Mouse (Mus musculus) CH12F3 (cell line): ENCODE measurements around the gene Eml6.
"Not testable (repeated sequence)": the region's sequence is repeated elsewhere in the genome, so short reads cannot be mapped to it uniquely, and the experiment has no call there.

Experiments
- in situ Hi-C: fragments of 300-500 bp; cut with MboI; formaldehyde crosslinking; loops from 2 replicates; pipeline ENCODE4 v1.14.3; 2020; ENCODE audit warnings: low sequenced_read_pairs

Gene Eml6

DNA sequence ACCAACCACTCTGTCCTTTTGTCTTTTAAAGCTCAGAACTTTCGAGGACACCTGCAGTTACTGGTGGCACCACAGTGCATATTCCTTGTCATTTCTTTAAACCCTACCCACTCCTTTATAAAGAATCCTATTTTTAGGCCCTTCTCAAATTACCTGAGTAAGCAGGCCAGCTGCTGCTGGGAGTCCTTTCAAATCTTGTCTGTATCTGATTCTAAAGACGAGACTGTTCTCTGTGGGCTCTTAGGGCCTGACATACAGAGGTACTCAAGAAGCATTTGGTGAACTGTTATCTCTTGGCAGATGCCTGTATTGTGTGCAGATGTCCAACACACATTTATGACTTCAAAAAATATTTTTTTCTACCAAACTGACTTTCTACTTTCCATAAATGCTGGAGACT is 231.4 kb downstream of the Eml6 start:
- in situ Hi-C loops, result no loop called here

- in situ Hi-C loops, result no loop called here
Observed at GRCm38 (mm10) chr11:29790796-29791195, 235.0 kb downstream of the Eml6 start.

DNA sequence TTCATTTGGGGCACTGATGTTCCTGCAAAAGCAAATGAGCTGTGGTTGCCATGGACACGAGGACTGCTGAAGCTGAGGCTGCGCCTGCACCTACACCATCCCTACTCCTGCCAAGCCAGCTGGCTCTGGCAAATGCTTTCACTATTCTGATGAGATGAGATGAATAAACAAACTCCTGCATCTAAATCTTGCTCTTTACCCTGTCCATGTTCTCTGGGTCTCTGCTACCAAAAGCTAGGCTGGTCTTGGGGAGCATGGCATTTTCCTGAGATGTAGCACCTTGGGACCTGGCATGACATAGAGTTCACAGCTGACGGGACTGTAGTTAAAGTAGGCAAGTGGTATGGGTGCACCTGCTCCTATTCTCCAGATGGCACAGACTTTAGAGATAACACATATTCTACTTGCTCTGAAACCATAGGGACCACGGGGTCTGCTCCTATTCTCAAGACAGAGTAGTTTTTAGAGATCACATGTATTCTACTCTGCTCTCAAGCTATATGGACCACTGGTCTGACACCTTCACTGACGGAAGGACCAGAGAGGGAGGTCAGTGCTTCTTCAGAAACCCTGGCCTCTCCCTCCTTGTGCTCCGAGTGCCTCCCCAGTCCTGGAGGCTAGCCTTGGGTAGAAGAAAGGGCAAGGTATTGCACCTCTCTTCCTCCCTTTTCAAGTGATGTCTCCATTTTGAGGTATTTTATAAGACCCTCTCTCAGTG is 236.8 kb downstream of the Eml6 start:
- in situ Hi-C loops, result no loop called here

- in situ Hi-C loops, result no loop called here
Observed at GRCm38 (mm10) chr11:29788499-29788898, 237.3 kb downstream of the Eml6 start.

- in situ Hi-C loops, result no loop called here
Observed at GRCm38 (mm10) chr11:29787473-29787872, 238.4 kb downstream of the Eml6 start.

DNA sequence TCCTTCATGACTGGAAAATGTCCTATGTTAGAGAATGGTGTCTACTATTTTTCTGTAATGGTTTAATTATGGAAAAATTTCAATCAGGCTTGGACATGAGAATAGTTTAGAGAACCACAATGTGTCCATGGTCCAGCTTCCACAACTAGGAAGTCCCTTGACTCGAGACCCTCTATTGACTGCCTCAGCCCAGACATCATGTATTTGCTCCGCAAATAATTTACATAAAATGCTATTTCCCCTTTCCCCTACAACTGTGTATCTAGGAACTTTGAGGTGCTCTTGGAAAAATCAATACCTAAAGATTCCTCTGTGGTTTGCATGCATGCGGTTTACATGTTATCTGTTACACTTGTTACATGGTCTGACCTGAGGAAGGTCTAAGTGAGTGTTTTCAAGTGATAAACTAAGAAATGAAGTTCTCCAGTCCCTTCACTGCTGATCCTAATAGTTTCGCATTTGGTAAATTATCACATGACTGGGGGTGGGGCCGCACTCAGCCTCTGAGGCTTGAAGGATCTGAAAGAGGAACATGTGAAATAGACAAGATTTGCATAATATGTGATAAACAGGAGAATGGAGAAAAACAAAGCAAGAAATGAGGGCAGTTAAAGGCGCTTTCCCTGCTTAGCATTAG is 239.1 kb downstream of the Eml6 start:
- in situ Hi-C loops, result no loop called here

GRCm38 (mm10) chr11:29779409-29780026 is 246.3 kb downstream of the Eml6 start:
- in situ Hi-C loops, result no loop called here

DNA sequence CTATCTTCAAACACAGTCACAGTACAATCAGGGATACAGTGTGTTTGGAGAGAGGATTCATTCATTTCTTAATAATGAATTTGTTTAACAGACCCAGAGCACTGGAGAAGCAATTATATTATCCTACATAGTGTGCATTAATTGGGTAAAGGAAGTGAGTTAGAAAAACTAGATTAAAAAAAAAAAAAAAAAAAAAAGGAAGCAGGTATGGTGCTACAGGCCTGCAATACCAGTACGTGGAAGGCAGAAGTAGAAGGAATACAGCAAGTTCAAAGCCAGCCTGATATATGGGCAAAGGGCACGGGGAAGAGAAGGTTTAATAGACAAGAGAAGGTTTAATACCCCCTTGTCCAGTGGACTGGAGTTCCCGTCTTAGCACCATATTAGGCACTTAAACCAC is 246.9 kb downstream of the Eml6 start:
- in situ Hi-C loops, result no loop called here

GRCm38 (mm10) chr11:29777964-29778363 is 247.9 kb downstream of the Eml6 start:
- in situ Hi-C loops, result no loop called here

DNA sequence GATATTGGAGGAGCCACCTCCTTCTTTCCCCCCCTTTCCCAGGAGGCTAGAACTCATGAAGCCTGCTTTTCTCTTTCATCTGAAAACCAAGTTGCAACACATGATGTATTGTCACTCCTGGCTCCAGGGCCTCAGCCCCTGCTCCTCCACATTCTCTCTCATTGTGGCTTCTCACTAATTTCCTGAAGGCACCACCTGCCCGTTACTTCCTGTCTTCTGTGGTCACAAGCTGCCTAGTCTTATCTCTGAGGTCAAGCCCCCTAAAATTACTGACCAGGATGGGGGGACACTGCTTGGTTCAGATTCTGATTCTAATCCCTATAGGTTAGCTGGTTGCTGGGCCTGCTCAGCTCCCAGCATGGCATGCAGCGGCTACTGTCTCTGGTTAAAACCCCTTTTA is 251.1 kb downstream of the Eml6 start:
- in situ Hi-C loops, result no loop called here

DNA sequence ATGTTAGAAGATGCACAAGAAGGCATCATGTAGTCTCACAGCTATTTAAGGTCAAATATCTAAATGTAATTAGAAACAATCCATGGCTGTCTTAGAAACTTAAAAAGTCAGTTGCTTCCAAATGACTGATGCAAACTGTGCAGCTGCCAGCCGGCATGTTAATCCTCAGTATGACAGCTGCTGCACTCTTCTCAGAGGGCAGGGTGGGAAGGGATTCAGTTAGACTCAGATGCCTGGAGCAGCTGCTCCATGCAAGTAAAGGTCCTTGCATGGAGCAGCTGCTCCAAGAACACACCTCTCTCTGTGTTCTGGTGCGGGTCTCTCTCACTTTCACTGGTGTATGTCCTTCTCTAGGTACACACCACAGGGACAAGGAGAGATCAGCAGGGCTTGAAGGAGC is 251.5 kb downstream of the Eml6 start:
- in situ Hi-C loops, result no loop called here

DNA sequence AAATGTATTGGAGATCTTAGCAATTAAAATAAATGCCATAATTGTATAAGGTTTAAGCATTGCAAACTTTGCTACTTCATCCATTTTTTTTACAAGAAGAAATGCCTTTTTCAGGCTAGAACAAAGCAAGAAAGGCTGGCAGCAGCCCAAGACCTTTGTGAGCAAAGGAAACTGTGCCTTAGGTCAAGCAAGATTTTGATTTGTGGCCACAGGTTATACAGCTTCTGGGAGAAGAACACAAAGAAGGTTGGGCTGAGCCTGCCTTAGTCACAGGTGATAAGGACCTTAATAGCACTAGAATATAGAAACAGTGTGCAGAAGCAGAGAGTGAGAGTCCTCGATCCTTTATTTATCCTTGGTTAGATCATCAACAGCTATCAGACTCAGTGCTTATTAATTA is 253.6 kb downstream of the Eml6 start:
- in situ Hi-C loops, result no loop called here

DNA sequence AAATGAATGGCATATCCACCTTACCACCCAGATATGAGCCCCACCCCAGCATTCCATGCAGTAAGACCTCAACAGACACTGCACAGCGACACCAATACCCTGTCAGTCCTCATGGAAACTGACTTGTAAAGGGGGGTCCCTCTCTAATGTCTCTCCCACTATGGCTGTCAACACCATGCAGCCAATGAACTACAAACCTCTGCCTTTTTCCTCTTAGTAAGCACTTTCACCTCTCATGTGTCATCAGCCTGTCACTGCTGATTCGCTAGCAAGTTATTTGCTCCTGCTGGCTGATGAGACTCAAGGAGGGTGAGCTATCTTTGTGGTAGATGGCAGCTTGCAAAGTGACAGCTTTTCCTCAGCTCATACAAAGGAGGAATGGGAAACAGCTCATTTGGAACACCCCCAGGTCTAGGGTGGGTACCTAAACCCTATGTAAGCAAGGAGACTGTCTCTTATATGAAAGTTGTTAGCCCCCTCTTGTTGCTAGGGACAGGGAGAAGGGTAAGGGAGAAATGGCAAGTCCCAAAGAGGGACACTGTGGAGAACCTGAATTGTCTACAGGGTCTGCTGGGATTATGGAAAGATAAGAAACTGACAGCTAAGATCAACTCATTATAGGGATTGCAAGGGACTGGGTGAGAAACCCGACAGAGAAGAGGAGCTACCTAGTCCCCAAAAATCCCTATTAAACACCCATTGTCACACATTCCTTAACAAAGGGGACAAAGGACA is 255.0 kb downstream of the Eml6 start:
- in situ Hi-C loops, result no loop called here

GRCm38 (mm10) chr11:29768523-29768922 is 257.3 kb downstream of the Eml6 start:
- in situ Hi-C loops, result no loop called here

- in situ Hi-C loops, result no loop called here
Observed at GRCm38 (mm10) chr11:29766313-29766982, 259.4 kb downstream of the Eml6 start.

DNA sequence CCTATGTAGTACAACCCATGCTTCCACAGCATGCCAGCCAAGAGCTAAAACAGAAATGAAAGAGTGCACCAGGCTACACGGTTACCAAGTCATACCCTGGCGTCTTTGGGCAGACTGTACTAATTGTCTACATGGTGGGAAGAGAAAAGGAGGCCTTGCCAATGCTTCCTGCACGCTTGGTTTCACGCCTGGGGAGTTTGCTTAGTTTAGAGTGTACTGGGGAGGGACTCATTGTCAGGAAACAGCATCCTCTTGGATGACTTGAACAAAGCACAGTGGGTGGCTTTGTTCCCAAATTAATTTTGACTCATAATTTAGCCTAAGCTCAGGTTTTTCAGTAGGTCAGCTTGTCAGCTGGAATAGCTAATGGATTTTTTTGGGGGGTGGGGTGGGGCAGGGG is 260.8 kb downstream of the Eml6 start:
- in situ Hi-C loops, result no loop called here

DNA sequence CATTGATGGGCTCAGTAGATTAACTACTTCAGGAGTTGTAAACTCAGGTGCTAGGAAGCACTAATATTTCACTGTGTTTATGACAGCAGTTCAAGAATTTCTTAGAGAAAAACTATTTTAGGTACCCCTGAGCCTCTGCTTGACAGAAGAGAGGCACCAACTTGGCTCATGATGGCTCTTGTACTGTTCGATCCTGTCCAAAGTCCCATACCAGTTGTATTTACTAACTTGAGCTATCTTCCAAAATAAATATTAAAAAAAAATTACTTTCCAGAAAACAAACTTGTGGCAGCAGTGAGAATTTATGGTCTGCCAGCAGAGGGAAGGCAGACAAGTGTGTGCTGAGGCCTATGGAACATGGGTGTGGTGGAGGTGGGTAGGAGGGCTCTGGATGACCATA is 263.1 kb downstream of the Eml6 start:
- in situ Hi-C loops, result no loop called here

DNA sequence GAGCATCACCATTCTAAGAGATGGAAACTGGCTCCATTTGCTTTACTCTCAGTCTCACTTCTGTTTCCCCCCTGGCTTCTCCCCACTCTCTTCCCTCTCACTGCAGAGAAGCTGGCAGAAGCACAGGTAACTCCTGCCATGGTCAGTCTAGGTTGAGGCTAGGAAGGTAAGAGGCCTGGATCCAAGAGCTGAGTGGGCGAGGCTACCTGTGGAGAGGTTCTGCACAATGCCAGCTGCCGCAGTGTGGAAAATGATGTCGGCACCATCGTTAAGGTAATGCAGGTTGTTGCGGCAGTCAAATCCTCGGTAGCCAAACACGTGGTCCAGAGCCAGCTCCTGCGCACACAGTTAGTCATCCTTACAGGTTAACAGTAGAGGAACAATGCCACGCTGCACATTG is 264.4 kb downstream of the Eml6 start:
- in situ Hi-C loops, result no loop called here

DNA sequence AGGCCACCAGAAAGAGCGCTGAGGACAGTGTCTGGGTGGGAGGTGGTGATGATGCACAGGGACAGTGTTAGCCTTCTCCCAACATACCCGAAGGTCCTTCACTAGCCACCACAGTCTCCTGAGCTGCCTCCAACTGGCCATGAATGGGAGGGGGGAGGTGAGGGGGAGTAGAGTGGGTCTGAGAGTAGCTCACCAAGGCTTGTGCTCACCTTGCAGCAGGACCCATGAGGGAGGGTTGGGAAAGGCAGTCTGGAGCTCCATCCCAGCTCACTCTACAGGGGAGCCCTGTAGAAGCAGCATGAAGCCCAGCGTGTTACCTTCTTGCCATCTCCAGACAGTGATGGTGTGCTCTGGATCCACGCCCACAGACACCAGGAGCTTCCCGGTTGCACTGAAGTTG is 267.2 kb downstream of the Eml6 start:
- in situ Hi-C loops, result no loop called here

- in situ Hi-C loops, result not testable (repeated sequence)
Observed at GRCm38 (mm10) chr11:29756007-29756406, 269.8 kb downstream of the Eml6 start.
